Mouse (Mus musculus): ENCODE data around the gene Dnmt1.

GRCm38 (mm10) chr9:20877118-20878040, 82.3 kb downstream of the Dnmt1 start:
- no peak for TF ChIP-seq CTCF (IDR thresholded peaks at IDR 0.05)
- no peak for TF ChIP-seq EP300 (IDR thresholded peaks at IDR 0.05; ENCODE audit: insufficient read depth, low read depth, low read length)
- peak; percentile 92 for TF ChIP-seq POLR2A (IDR thresholded peaks at IDR 0.05; ENCODE audit: insufficient read depth, low read depth, low read length)

All from heart, adult 2 months (tissue).